ENCODE assay signal across 8 mouse cellular contexts in the genomic region with DNA sequence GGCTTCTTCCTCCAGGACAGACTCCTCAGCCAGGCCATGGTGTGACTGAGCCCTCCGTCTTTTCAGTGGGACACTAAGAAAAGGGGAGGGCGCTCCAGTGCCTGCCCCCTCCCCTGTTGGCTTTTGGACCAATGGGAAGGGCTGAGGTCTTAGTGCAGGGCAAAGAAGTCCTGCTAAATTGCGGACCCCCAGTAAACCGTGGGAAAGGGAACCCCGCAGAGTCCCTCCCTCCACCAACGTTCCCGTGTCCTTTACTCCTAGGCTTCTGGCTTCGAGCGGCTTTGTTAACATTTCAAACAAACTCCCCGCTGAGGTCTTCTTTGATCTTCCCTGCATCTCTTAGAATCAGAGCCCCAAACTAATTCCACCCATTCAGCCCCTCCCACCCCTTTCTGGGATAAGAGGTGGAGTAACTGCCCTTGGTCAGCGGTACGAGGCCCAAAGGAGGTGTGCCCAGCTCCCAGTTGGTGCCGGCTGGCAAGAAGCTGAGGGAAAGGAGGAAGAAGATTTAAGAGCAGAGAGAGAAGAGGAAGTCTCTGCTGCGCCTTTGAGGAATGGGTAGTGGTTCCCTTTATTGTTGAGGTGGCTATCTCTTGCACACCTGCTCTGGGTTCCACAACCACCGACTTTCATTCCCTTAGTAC. TPM values are rescaled to one million over a fixed set of nuclear protein-coding genes. Genes with fewer than 3 reads are reported as not detected.
DNase-seq lines count a peak whose midpoint lies in the region; ATAC-seq lines count a peak whose summit lies in the region.

No protein-coding gene starts in this region.

- DNase-seq in heart, postnatal 4 days: no peak
- DNase-seq in kidney, postnatal 4 days: peak; percentile 49 to 59
- DNase-seq in monocyte, adult 2 months (ENCODE audit: low read depth in 1 of 2, low spot score in 2 of 2): peak; percentile 10 to 32
- no peak for DNase-seq in layer of hippocampus, adult 9-10 months (ENCODE audit: low spot score)
- no peak for DNase-seq in cerebellum, adult 11 months

- H3K9me3 ChIP-seq in heart, embryonic 12.5 days (replicated peaks): no peaks in the 10 kb centered on the region
- H3K9me3 ChIP-seq in forebrain, embryonic 13.5 days (replicated peaks): no peaks in the 10 kb centered on the region

- no peaks in the 10 kb centered on the region for H3K36me3 ChIP-seq in heart, embryonic 12.5 days
- no peaks in the 10 kb centered on the region for H3K36me3 ChIP-seq in forebrain, embryonic 13.5 days (ENCODE audit: poor library complexity, severe bottlenecking)

- 6% methylated on average over 15 of the region's 15 CpGs for whole genome bisulfite sequencing in heart, embryonic 12.5 days
- 1% methylated on average over 15 of the region's 15 CpGs for WGBS in forebrain, embryonic 13.5 days

- peak overlapping the region; percentile 18; the same call in 1 of the 2 replicates for H3K4me3 ChIP-seq in heart, embryonic 12.5 days
- H3K4me3 ChIP-seq in forebrain, embryonic 13.5 days: no peak overlapping the region

- H3K4me1 ChIP-seq in heart, embryonic 12.5 days (replicated peaks): peaks cover 33% of the 10 kb centered on the region
- peaks cover 32% of the 10 kb centered on the region for H3K4me1 ChIP-seq in forebrain, embryonic 13.5 days

- no peak overlapping the region for H3K27ac ChIP-seq in heart, embryonic 12.5 days (ENCODE audit: poor library complexity, severe bottlenecking)
- H3K27ac ChIP-seq in forebrain, embryonic 13.5 days: no peak overlapping the region

- H3K27me3 ChIP-seq in heart, embryonic 12.5 days (replicated peaks): peaks cover 88% of the 10 kb centered on the region
- H3K27me3 ChIP-seq in forebrain, embryonic 13.5 days: peaks cover 47% of the 10 kb centered on the region

- 0 out of 2 replicates have a peak overlapping the region, but pooled peaks have one; percentile 9 for H3K9ac ChIP-seq in heart, embryonic 12.5 days
- H3K9ac ChIP-seq in forebrain, embryonic 13.5 days: 0 out of 2 replicates have a peak overlapping the region, but pooled peaks have one; percentile 22

- ATAC-seq in heart, embryonic 12.5 days (ENCODE audit: insufficient number of reproducible peaks, low FRiP score): no peak; the same call in 1 of the 2 replicates
- ATAC-seq in forebrain, embryonic 13.5 days: peak; percentile 21; the same call in 1 of the 2 replicates
- no peak for ATAC-seq in erythroblast, adult 5-6 weeks (replicated peaks; ENCODE audit: low FRiP score, poor library complexity, severe bottlenecking)

- peak overlapping the region; percentile 49 for H3K4me2 ChIP-seq in heart, embryonic 12.5 days
- peak overlapping the region; percentile 40 for H3K4me2 ChIP-seq in forebrain, embryonic 13.5 days

RNA-seq across cellular contexts. Expression of gene C77080, which starts 9.6 kb away (rescaled TPM):
- polyA plus RNA-seq in heart, embryonic 12.5 days (2016; fragmentation: Nextera tagmentation; extraction: Ambion mirVana): 1.2 and 1.6 TPM in 2 replicates
- 1 to 10 TPM; 6.5 to 8.6 TPM for total RNA-seq in heart, postnatal 4 days (2021)
- 3.7 and 3.8 TPM in 2 replicates for polyA plus RNA-seq in forebrain, embryonic 13.5 days (2015; fragmentation: Nextera tagmentation; extraction: Ambion mirVana)
- total RNA-seq in erythroblast, adult 5-6 weeks (2015; ENCODE audit: low replicate concordance): not detected in 2 replicates
- total RNA-seq in erythroblast, adult 5-6 weeks (2017; ENCODE audit: low replicate concordance): not detected in 2 replicates

RNA-seq across cellular contexts. Expression of gene Sync, which starts 35.8 kb away (rescaled TPM):
- 1.1 and 1.3 TPM in 2 replicates for polyA plus RNA-seq in heart, embryonic 12.5 days (2016; fragmentation: Nextera tagmentation; extraction: Ambion mirVana)
- 1 to 10 TPM; 8.7 to 9.5 TPM for total RNA-seq in heart, postnatal 4 days (2021)
- 0.18 and 0.19 TPM in 2 replicates for polyA plus RNA-seq in forebrain, embryonic 13.5 days (2015; fragmentation: Nextera tagmentation; extraction: Ambion mirVana)
- not detected in 2 replicates for total RNA-seq in erythroblast, adult 5-6 weeks (2015; ENCODE audit: low replicate concordance)
- total RNA-seq in erythroblast, adult 5-6 weeks (2017; ENCODE audit: low replicate concordance): 0.56 TPM in 1 of 2 replicates, not detected in the other

Comparison
In these comparisons a context has a peak if more than half of its experiments do, and no peak if none do; other contexts are left out.
1. DNase-seq: peak in kidney, postnatal 4 days (2 of 2) and monocyte, adult 2 months (2 of 2); none in heart, postnatal 4 days (single experiment), layer of hippocampus, adult 9-10 months (single experiment) and cerebellum, adult 11 months (single experiment).
2. RNA of gene C77080, which starts 9.6 kb away (total RNA-seq): 6.5 to 8.6 TPM in heart, postnatal 4 days; not detected in erythroblast, adult 5-6 weeks; every median in the first group is over 4 times any median in the second.
3. RNA of gene Sync, which starts 35.8 kb away (total RNA-seq): 8.7 to 9.5 TPM in heart, postnatal 4 days; 0.56 TPM in erythroblast, adult 5-6 weeks; every median in the first group is over 4 times any median in the second.